Mouse (Mus musculus): ENCODE results near the gene Crim1.

Crim1 gene

GRCm38 (mm10) chr17:78254256-78254655, 54.2 kb downstream of the Crim1 start:
- no peak for DNase-seq

DNA sequence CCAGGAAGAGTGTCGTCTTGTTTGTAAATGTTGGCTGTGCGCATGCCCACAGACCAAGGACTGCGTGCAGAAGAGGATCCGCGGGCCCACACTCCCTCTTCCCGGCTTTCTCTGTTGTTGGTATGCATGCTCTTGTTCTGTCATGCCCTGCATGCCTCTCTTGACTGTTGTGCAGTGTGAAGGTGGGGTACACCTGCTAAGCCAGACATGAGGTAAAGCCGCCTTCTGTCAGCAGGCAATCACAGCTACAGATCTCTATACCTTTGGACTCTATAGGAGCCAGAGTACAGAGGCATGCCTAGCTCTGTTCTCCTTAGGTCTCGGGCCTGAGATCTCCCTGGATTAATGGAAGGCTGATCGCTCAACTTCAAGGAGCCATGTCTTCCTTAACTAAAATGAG, 55.7 kb downstream of the Crim1 start:
- DNase-seq, result no peak

GRCm38 (mm10) chr17:78256534-78256933, 56.5 kb downstream of the Crim1 start:
- no peak for DNase-seq

- DNase-seq, result no peak
These were observed 61.6 kb downstream of the Crim1 start for GRCm38 (mm10) chr17:78261684-78262083.

GRCm38 (mm10) chr17:78264116-78264515, 64.1 kb downstream of the Crim1 start:
- DNase-seq, result no peak

DNA sequence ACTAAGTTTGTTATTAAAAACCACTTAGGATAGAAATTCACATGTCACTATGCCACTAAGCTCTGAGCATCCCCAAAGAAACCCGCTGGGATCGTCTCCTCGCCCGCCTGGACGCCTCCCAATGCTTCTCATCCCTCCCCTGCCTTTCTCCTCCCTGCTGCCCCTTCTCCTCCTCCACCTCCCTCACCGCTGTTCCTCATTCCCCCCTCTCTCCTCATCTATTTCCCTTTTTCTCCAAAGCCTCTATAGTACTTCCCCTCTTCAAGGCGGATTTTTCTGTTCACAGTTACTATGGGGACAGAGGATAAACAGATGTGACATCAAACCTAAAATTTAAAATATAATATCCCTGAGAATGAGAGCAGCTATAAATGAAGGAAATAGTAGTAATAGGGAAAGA, 65.1 kb downstream of the Crim1 start:
- DNase-seq, result no peak

- no peak for DNase-seq
These were observed 66.2 kb downstream of the Crim1 start for GRCm38 (mm10) chr17:78266271-78266670.

- no peak for DNase-seq
These were observed 68.5 kb downstream of the Crim1 start for GRCm38 (mm10) chr17:78268591-78268990.

DNA sequence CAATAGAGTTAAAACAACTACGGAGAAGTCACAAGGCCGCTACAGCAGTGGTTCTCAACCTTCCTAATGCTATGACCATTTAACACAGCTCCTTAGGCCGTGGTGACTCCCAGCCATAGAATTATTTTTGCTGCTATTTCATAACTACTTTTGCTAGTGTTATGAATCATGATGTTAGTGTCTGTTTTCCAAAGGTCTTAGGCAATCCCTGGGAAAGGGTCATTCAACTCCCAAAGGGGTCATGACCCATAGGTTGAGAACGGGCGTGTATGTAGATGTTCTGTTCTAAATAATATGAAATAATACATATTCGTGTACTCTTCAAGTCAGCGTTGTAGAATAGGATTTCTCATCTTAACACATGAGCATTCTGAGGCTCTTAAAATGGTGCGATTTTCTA, 69.3 kb downstream of the Crim1 start:
- no peak for DNase-seq

DNA sequence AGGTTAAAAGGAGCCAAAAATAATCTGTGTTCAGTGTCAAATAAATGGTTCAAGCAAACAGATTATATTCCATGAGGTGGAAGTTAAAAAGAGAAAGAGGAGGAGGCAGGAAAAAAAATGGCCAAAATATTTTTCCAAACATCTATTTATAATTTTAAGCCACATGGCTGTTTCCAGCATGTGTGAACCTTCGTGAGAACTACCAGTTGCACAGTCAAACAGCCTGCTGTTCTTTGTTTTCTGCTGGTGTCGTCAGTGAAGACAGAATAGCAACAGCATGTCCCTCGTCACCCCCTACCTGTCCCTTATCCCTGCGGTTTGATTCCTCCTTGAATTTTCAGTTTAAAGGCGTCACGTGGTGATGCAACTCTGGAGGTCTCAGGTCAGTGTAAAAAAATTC, 70.0 kb downstream of the Crim1 start:
- DNase-seq, result no peak

DNA sequence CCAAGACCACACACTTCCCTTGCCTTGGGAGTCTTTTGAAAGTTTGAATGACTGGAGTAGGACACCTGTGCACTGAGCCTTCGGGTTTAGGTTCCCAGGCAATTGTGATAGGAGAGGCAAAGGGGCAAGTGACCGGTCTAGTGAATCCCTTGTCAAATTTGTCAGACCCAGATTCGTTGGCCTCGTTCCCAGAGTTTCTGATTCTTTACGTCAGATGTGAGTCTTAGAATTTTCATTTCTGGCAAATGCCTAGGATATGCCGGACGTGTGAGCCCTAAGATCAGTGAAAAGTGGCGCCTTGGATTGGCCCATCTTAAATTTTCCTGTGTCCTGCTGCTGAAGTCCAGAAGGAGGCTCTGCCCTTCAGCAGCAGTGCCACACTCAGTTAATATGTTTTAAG, 71.7 kb downstream of the Crim1 start:
- DNase-seq, result no peak

DNA sequence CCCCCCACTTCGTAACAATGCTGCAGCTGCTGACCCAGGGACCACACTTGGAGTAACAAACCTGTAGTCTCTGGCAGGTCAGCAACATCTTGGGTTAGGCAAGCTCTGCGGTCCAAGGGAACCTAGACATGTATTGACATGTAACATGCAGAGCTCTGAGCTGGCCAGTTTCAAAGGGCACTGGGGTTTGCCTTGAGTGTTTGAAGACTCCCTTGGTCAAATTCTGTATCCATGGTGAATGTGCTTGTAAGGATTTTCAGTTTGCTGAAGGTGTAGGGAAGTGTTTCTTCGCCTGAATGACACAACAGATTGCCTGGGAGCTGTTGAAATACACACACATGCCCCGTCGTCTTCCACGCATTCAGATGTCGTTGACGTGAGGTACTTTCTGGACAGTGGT, 72.1 kb downstream of the Crim1 start:
- DNase-seq, result no peak

DNA sequence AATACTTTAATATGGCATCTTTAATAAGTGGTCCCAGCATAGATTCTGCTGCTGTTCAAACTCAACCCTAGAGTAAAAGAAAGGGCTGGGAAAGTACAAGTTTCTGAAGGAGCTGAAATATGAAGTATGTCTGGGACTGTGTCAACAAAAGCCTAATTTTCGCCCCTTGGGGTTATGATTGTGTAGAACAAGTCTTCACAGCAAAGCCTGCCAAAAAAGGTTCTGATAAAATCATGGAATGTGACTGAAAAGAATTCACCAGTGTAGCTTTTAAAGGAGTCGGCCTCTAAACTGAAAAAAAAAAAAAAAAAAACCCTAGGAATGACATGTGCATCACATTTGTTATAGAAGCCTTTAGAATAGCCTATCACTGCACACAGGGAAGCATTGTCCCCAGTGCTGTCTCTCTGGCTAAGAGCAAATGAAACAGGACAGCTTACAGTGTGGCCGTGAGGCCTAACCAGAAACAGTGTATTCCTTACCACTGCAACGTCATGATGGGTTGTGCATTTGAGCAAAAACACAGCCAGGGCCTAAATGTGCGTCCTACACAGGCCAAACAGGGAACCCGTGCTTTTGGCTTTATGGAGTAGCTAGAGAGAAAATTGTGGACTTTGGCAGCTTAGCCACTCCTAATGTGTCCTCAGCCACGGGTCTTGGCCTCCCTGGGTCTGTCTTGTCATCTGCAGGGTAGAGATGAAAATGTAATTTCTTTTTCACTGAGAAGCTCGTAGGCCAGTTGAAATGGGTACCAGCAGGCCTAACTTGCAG, 72.8 kb downstream of the Crim1 start:
- DNase-seq, result peak; percentile 53

- peak; percentile 35 for DNase-seq
These were observed 73.8 kb downstream of the Crim1 start for GRCm38 (mm10) chr17:78273875-78274274.

DNA sequence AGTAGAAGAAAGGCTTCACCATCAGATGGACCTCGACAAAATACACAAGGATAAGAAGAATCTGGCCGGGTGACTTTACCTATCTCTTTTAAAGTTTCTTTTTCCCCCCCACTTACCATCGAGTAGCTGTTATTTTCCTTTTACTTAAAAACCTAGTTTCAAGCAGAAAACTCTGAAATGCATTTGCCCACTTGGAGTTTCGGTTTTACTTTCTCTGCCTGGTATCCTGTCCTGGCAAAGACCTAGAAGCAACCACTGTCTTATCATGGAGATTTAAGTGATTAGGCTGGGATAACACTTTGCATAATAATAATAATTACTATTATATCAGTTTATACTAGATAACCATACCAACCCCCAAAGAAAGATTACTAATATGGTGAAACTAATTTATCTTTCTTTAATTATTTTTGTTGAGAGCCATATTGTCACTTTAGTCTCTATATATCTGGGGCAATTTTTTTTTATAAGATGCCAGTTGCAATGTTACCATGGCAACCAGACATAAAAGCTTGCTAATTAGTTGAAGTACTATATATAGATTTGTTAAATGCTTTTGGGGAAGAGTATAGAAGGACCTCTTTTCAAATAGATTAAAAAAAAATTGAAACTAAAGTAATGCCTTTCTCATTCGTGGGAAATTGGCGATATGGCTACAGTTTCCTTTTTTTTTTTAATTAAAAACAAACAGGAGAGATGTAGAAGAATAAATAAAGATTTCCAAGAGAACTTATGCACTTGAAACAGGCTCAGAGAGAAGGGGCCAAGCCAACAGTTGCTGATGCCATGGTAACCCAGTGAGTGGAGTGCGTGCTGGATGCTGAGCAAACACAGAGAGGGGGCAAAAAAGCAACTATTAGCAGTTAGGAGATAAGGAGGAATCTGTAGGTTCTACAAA, 74.8 kb downstream of the Crim1 start:
- DNase-seq, result no peak

- DNase-seq, result no peak
These were observed 75.4 kb downstream of the Crim1 start for GRCm38 (mm10) chr17:78275507-78275813.

- DNase-seq, result no peak
These were observed 79.1 kb downstream of the Crim1 start for GRCm38 (mm10) chr17:78279191-78279590.

DNA sequence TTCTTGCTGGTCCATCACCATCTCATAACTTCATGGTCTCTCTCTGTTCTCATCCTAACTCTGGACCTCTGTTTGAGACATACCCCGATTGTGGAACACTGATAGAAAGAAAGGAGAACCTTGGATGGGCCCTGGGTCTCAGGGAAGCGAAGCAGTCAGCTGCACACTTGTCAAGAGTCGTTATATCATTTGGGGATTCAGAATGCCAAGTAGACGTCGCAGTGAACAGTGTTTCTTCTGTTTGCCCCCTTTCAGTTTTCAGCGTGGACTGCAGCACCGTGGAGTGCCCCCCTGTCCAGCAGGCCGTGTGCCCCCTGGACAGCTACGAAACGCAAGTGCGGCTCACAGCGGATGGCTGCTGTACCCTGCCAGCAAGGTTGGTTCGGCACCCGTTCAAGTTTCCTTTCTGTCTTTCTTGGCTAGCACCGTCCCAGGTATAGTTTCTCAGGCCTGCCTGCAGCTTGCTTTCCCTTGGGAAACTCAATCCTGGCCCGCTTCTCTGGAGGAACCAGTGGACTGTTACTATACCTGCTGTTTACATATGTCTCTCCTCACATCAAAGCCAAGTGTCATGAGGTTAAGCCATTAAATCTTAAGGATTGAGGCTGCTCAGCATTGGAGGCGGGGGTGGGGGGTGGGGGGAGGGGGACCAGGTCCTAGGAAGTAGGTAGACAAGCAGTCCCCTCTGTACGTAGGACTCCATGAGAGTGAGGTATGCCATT, 81.1 kb downstream of the Crim1 start:
- DNase-seq, result no peak

- DNase-seq, result peak; percentile 64
These were observed 83.4 kb downstream of the Crim1 start for GRCm38 (mm10) chr17:78283271-78283992.

DNA sequence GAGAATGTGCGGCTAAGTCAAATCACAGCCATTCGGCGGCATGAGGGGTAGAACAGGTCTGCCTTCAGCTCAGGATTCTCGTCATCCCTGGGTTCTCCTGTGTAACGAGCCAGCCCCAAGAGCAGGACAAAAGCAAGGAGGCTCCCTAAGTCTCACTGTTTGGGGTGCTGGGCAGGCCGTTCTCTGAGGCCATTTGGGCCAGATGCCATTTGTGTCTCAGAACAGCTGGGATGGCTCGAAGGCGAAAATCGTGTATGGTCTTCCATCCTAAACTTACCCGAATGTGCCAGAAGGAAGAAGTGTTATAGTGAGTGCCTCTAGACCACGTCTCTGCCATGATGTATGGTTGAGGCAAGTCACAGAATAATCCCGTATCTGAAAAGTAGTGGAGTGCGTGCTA, 86.0 kb downstream of the Crim1 start:
- DNase-seq, result no peak

- DNase-seq, result no peak
These were observed 87.3 kb downstream of the Crim1 start for GRCm38 (mm10) chr17:78287391-78287790.

- DNase-seq, result no peak
These were observed 90.3 kb downstream of the Crim1 start for GRCm38 (mm10) chr17:78290153-78290876.

Data from kidney, adult 18-20 months (tissue).